Mouse (Mus musculus) liver, postnatal 0 days (tissue): ENCODE measurements around the gene Grin3a.

Experiments used
- CTCF ChIP-seq: sonication (generic); IDR thresholded peaks from 2 replicates; pipeline ENCODE4 v1.5.1; 2016; ENCODE audit warnings: antibody characterized with exemption, low read depth
- EP300 ChIP-seq: IDR thresholded peaks from 2 replicates; pipeline ENCODE4 v1.6.1; 2016; ENCODE audit warnings: antibody characterized with exemption, low read depth, mild to moderate bottlenecking

DNA sequence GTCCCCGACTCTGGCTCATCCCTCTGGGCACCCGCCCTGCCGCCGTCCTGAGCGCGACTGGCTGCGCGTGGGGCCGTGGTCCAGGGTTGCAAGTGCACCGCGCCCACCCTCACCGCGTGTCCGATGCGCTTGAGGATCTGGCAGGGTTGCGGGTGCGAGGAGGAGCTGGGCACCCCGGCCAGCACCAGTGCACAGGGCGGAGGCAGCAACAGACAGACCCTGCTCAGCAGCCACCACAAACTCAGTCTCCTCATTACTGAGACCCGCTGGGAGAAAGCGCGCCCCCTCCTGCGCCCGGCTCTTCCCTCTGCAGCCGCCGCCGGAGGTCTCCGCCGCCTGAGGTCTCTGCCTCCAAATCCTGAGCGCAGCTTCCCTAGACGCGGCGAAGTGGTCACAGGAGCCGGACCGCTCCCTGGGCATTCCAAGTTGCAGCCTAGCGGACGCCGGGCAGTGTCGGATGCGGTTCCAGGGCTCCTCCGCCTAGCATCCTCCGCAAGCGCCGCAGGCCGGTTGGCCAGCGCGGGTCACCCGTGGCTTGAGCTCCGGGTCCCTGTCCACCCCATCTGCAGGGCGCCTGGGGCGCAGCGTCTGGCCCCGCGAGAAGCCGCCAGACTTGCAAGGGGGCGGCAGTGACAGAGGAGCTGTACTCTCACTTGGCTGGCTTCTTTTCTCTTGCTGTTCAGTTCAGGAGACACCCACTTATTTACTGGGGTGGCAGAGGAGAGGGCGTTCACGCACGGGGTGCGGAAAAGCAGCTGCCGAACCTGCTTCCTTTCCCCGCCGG lies 524 bp downstream of the Grin3a start:
- no peak for TF ChIP-seq CTCF
- TF ChIP-seq EP300 = no peak
